8 mouse cellular contexts compared by ENCODE assay signal in the genomic region with DNA sequence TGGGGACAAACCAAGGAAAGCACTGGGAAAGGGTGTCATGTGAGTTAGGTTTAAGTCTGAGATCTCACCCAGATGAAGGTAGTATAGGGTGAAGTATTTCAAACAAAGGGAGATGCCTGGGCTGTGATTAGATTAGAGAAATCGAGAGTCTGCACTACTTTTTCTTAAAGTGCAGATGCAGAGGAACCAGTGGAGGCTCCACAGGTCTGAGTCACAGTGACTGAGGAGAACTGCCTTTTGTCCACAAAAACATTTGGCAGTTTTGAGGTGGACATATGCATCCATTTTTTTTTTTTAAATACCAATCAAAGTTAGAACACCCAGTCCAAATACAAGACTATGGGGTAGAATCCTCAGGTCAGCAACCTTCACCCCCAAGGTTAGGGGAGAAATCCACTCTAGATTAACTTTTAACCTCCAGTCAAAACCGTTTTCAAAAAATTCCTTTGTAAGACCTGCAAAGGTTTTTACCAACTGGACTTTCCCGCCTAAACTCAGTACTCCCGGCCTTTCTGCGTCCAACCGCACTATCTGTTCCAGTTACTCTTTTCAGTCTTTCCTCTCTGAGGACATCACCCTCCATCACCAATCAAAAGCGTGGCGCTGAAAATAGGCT. TPM values are rescaled to one million over a fixed set of nuclear protein-coding genes. Genes with fewer than 3 reads are reported as not detected.
DNase-seq lines count a peak whose midpoint lies in the region; ATAC-seq and TF ChIP-seq lines count a peak whose summit lies in the region.

No protein-coding gene starts in this region.

- peak overlapping the region; percentile 100 for H3K9ac ChIP-seq in lung, embryonic 16.5 days (ENCODE audit: low read length)
- H3K9ac ChIP-seq in embryonic facial prominence, embryonic 14.5 days (ENCODE audit: low read depth, low read length), result peak overlapping the region; percentile 100
- peak overlapping the region; percentile 85 for H3K9ac ChIP-seq in kidney, postnatal 0 days (ENCODE audit: low read depth, low read length)
- H3K9ac ChIP-seq in neural tube, embryonic 15.5 days (replicated peaks), result peak overlapping the region; percentile 99

- peak overlapping the region; percentile 95 for H3K4me3 ChIP-seq in lung, embryonic 16.5 days (ENCODE audit: low read length)
- peak overlapping the region; percentile 97 for H3K4me3 ChIP-seq in embryonic facial prominence, embryonic 14.5 days (ENCODE audit: low read depth, low read length)
- H3K4me3 ChIP-seq in kidney, postnatal 0 days (replicated peaks; ENCODE audit: low read depth, low read length), result peak overlapping the region; percentile 57
- H3K4me3 ChIP-seq in neural tube, embryonic 15.5 days (replicated peaks), result peak overlapping the region; percentile 90

- ATAC-seq in lung, embryonic 16.5 days (ENCODE audit: low read depth), result no peak
- no peak for ATAC-seq in embryonic facial prominence, embryonic 14.5 days (ENCODE audit: low read depth)
- ATAC-seq in kidney, postnatal 0 days (replicated peaks; ENCODE audit: low FRiP score, low read depth), result no peak
- ATAC-seq in neural tube, embryonic 15.5 days (ENCODE audit: low FRiP score), result no peak
- no peak for ATAC-seq in erythroid progenitor cell, adult 5-6 weeks (replicated peaks; ENCODE audit: low FRiP score, poor library complexity, severe bottlenecking)
- ATAC-seq in megakaryocyte progenitor cell, adult 5-6 weeks (replicated peaks; ENCODE audit: poor library complexity), result no peak

- no peaks in the 10 kb centered on the region for H3K27me3 ChIP-seq in lung, embryonic 16.5 days (ENCODE audit: control insufficient read depth, insufficient read depth, low read depth, low read length)
- no peaks in the 10 kb centered on the region for H3K27me3 ChIP-seq in embryonic facial prominence, embryonic 14.5 days (replicated peaks; ENCODE audit: control insufficient read depth, insufficient read depth, low read length)
- no peaks in the 10 kb centered on the region for H3K27me3 ChIP-seq in kidney, postnatal 0 days (ENCODE audit: insufficient read depth, low read length)
- H3K27me3 ChIP-seq in neural tube, embryonic 15.5 days (replicated peaks), result no peaks in the 10 kb centered on the region

- no peak for TF ChIP-seq CTCF in kidney, postnatal 0 days (IDR thresholded peaks at IDR 0.05; ENCODE audit: low read depth)

- peak overlapping the region; percentile 69 for H3K4me2 ChIP-seq in lung, embryonic 16.5 days (ENCODE audit: low read depth, low read length)
- H3K4me2 ChIP-seq in embryonic facial prominence, embryonic 14.5 days (ENCODE audit: low read depth, low read length), result peak overlapping the region; percentile 74
- peak overlapping the region; percentile 66 for H3K4me2 ChIP-seq in kidney, postnatal 0 days (ENCODE audit: low read length)
- H3K4me2 ChIP-seq in neural tube, embryonic 15.5 days, result peak overlapping the region; percentile 85

- no peak for DNase-seq in lung, postnatal 4 days
- no peak for DNase-seq in embryonic facial prominence, embryonic 14.5 days (ENCODE audit: low spot score)
- DNase-seq in kidney, postnatal 0 days (ENCODE audit: low spot score), result no peak
- no peak for DNase-seq in thymus, postnatal 0 days (ENCODE audit: low spot score)

- peak overlapping the region; percentile 100 for H3K27ac ChIP-seq in lung, embryonic 16.5 days (ENCODE audit: low read length)
- peak overlapping the region; percentile 100 for H3K27ac ChIP-seq in embryonic facial prominence, embryonic 14.5 days (replicated peaks; ENCODE audit: low read depth, low read length)
- peak overlapping the region; percentile 98 for H3K27ac ChIP-seq in kidney, postnatal 0 days
- H3K27ac ChIP-seq in neural tube, embryonic 15.5 days (replicated peaks), result peak overlapping the region; percentile 99

- peaks cover 4% of the 10 kb centered on the region for H3K36me3 ChIP-seq in lung, embryonic 16.5 days (ENCODE audit: control insufficient read depth, insufficient read depth, low read length)
- H3K36me3 ChIP-seq in embryonic facial prominence, embryonic 14.5 days (ENCODE audit: control insufficient read depth, insufficient read depth, low read length), result no peaks in the 10 kb centered on the region
- H3K36me3 ChIP-seq in kidney, postnatal 0 days (ENCODE audit: insufficient read depth, low read length), result 0 out of 2 replicates have a peak, but pooled peaks cover 9% of the 10 kb centered on the region
- H3K36me3 ChIP-seq in neural tube, embryonic 15.5 days, result no peaks in the 10 kb centered on the region

- peaks cover 27% of the 10 kb centered on the region for H3K4me1 ChIP-seq in lung, embryonic 16.5 days (replicated peaks; ENCODE audit: control insufficient read depth, insufficient read depth, low read length)
- H3K4me1 ChIP-seq in embryonic facial prominence, embryonic 14.5 days (ENCODE audit: control insufficient read depth, insufficient read depth, low read length), result peaks cover 20% of the 10 kb centered on the region
- peaks cover 12% of the 10 kb centered on the region for H3K4me1 ChIP-seq in kidney, postnatal 0 days (replicated peaks; ENCODE audit: insufficient read depth, low read length)
- H3K4me1 ChIP-seq in neural tube, embryonic 15.5 days, result peaks cover 32% of the 10 kb centered on the region

- 2% methylated on average over 8 of the region's 8 CpGs for WGBS in lung, embryonic 16.5 days
- 8% methylated on average over 8 of the region's 8 CpGs for WGBS in embryonic facial prominence, embryonic 14.5 days
- WGBS in kidney, postnatal 0 days, result 6% methylated on average over 8 of the region's 8 CpGs
- 13% methylated on average over 8 of the region's 8 CpGs for WGBS in neural tube, embryonic 15.5 days

- H3K9me3 ChIP-seq in lung, embryonic 16.5 days (ENCODE audit: control insufficient read depth, low read length), result no peaks in the 10 kb centered on the region
- H3K9me3 ChIP-seq in embryonic facial prominence, embryonic 14.5 days (ENCODE audit: control insufficient read depth, low read length), result no peaks in the 10 kb centered on the region
- H3K9me3 ChIP-seq in kidney, postnatal 0 days (replicated peaks; ENCODE audit: low read length), result no peaks in the 10 kb centered on the region
- no peaks in the 10 kb centered on the region for H3K9me3 ChIP-seq in neural tube, embryonic 15.5 days (replicated peaks)

RNA-seq across cellular contexts. Expression of a gene that starts 1.7 kb away (rescaled TPM):
- polyA plus RNA-seq in lung, embryonic 16.5 days (2015; fragmentation: Nextera tagmentation; extraction: Ambion mirVana), result 18.1 and 19.7 TPM in 2 replicates
- polyA plus RNA-seq in embryonic facial prominence, embryonic 14.5 days (2014; fragmentation: Nextera tagmentation; extraction: Ambion mirVana), result 16.2 and 16.7 TPM in 2 replicates
- 8.0 and 8.1 TPM in 2 replicates for polyA plus RNA-seq in kidney, postnatal 0 days (2015; fragmentation: Nextera tagmentation; extraction: Ambion mirVana)
- 9.1 and 9.5 TPM in 2 replicates for polyA plus RNA-seq in neural tube, embryonic 15.5 days (2015; fragmentation: Nextera tagmentation; extraction: Ambion mirVana)
- polyA plus RNA-seq in thymus, postnatal 0 days (2015; fragmentation: Nextera tagmentation; extraction: Ambion mirVana), result 13.3 and 15.2 TPM in 2 replicates
- 133 and 142 TPM in 2 replicates for total RNA-seq in erythroid progenitor cell, adult 5-6 weeks (2015; ENCODE audit: low replicate concordance)
- total RNA-seq in erythroid progenitor cell, adult 5-6 weeks (2017; ENCODE audit: low replicate concordance), result 69.3 and 110 TPM in 2 replicates
- total RNA-seq in megakaryocyte progenitor cell, adult 5-6 weeks (2015), result 103 and 105 TPM in 2 replicates
- total RNA-seq in megakaryocyte progenitor cell, adult 5-6 weeks (2017), result 34.4 and 38.0 TPM in 2 replicates

RNA-seq across cellular contexts. Expression of a gene that starts 1.8 kb away (rescaled TPM):
- polyA plus RNA-seq in lung, embryonic 16.5 days (2015; fragmentation: Nextera tagmentation; extraction: Ambion mirVana), result 67.8 and 68.4 TPM in 2 replicates
- polyA plus RNA-seq in embryonic facial prominence, embryonic 14.5 days (2014; fragmentation: Nextera tagmentation; extraction: Ambion mirVana), result 38.1 and 45.7 TPM in 2 replicates
- polyA plus RNA-seq in kidney, postnatal 0 days (2015; fragmentation: Nextera tagmentation; extraction: Ambion mirVana), result 77.5 and 82.6 TPM in 2 replicates
- polyA plus RNA-seq in neural tube, embryonic 15.5 days (2015; fragmentation: Nextera tagmentation; extraction: Ambion mirVana), result 29.4 and 39.3 TPM in 2 replicates
- polyA plus RNA-seq in thymus, postnatal 0 days (2015; fragmentation: Nextera tagmentation; extraction: Ambion mirVana), result 71.0 and 73.3 TPM in 2 replicates
- total RNA-seq in erythroid progenitor cell, adult 5-6 weeks (2015; ENCODE audit: low replicate concordance), result 42.9 and 62.9 TPM in 2 replicates
- total RNA-seq in erythroid progenitor cell, adult 5-6 weeks (2017; ENCODE audit: low replicate concordance), result 81.9 and 87.0 TPM in 2 replicates
- total RNA-seq in megakaryocyte progenitor cell, adult 5-6 weeks (2015), result 39.8 and 42.4 TPM in 2 replicates
- total RNA-seq in megakaryocyte progenitor cell, adult 5-6 weeks (2017), result 57.9 and 60.9 TPM in 2 replicates

RNA-seq across cellular contexts. Expression of a gene that starts 24.7 kb away (rescaled TPM):
- 9.9 and 10.5 TPM in 2 replicates for polyA plus RNA-seq in lung, embryonic 16.5 days (2015; fragmentation: Nextera tagmentation; extraction: Ambion mirVana)
- polyA plus RNA-seq in embryonic facial prominence, embryonic 14.5 days (2014; fragmentation: Nextera tagmentation; extraction: Ambion mirVana), result 73.2 and 104 TPM in 2 replicates
- 0.80 and 0.93 TPM in 2 replicates for polyA plus RNA-seq in kidney, postnatal 0 days (2015; fragmentation: Nextera tagmentation; extraction: Ambion mirVana)
- polyA plus RNA-seq in neural tube, embryonic 15.5 days (2015; fragmentation: Nextera tagmentation; extraction: Ambion mirVana), result 3.7 and 5.1 TPM in 2 replicates
- 0.86 and 1.6 TPM in 2 replicates for polyA plus RNA-seq in thymus, postnatal 0 days (2015; fragmentation: Nextera tagmentation; extraction: Ambion mirVana)
- total RNA-seq in erythroid progenitor cell, adult 5-6 weeks (2015; ENCODE audit: low replicate concordance), result not detected in 2 replicates
- not detected in 2 replicates for total RNA-seq in erythroid progenitor cell, adult 5-6 weeks (2017; ENCODE audit: low replicate concordance)
- not detected in 2 replicates for total RNA-seq in megakaryocyte progenitor cell, adult 5-6 weeks (2015)
- not detected in 2 replicates for total RNA-seq in megakaryocyte progenitor cell, adult 5-6 weeks (2017)

RNA-seq across cellular contexts. Expression of a gene that starts 43.3 kb away (rescaled TPM):
- polyA plus RNA-seq in lung, embryonic 16.5 days (2015; fragmentation: Nextera tagmentation; extraction: Ambion mirVana), result 2.6 and 3.2 TPM in 2 replicates
- 2.6 and 2.9 TPM in 2 replicates for polyA plus RNA-seq in embryonic facial prominence, embryonic 14.5 days (2014; fragmentation: Nextera tagmentation; extraction: Ambion mirVana)
- polyA plus RNA-seq in kidney, postnatal 0 days (2015; fragmentation: Nextera tagmentation; extraction: Ambion mirVana), result 0.62 and 1.2 TPM in 2 replicates
- polyA plus RNA-seq in neural tube, embryonic 15.5 days (2015; fragmentation: Nextera tagmentation; extraction: Ambion mirVana), result 0.69 and 1.1 TPM in 2 replicates
- 0.17 TPM in 1 of 2 replicates, not detected in the other for polyA plus RNA-seq in thymus, postnatal 0 days (2015; fragmentation: Nextera tagmentation; extraction: Ambion mirVana)
- total RNA-seq in erythroid progenitor cell, adult 5-6 weeks (2015; ENCODE audit: low replicate concordance), result 464 and 482 TPM in 2 replicates
- total RNA-seq in erythroid progenitor cell, adult 5-6 weeks (2017; ENCODE audit: low replicate concordance), result 322 and 537 TPM in 2 replicates
- total RNA-seq in megakaryocyte progenitor cell, adult 5-6 weeks (2015), result 5.9 and 18.8 TPM in 2 replicates
- total RNA-seq in megakaryocyte progenitor cell, adult 5-6 weeks (2017), result 4.2 and 6.8 TPM in 2 replicates

RNA-seq across cellular contexts. Expression of a gene that starts 46.7 kb away (rescaled TPM):
- 2.7 and 3.6 TPM in 2 replicates for polyA plus RNA-seq in lung, embryonic 16.5 days (2015; fragmentation: Nextera tagmentation; extraction: Ambion mirVana)
- polyA plus RNA-seq in embryonic facial prominence, embryonic 14.5 days (2014; fragmentation: Nextera tagmentation; extraction: Ambion mirVana), result 0.08 and 0.13 TPM in 2 replicates
- polyA plus RNA-seq in kidney, postnatal 0 days (2015; fragmentation: Nextera tagmentation; extraction: Ambion mirVana), result 3.6 and 3.9 TPM in 2 replicates
- polyA plus RNA-seq in neural tube, embryonic 15.5 days (2015; fragmentation: Nextera tagmentation; extraction: Ambion mirVana), result 0.18 and 4.4 TPM in 2 replicates
- polyA plus RNA-seq in thymus, postnatal 0 days (2015; fragmentation: Nextera tagmentation; extraction: Ambion mirVana), result 17.2 and 21.6 TPM in 2 replicates
- 13.4 and 20.5 TPM in 2 replicates for total RNA-seq in erythroid progenitor cell, adult 5-6 weeks (2015; ENCODE audit: low replicate concordance)
- 13.2 and 24.1 TPM in 2 replicates for total RNA-seq in erythroid progenitor cell, adult 5-6 weeks (2017; ENCODE audit: low replicate concordance)
- total RNA-seq in megakaryocyte progenitor cell, adult 5-6 weeks (2015), result 0.42 and 0.66 TPM in 2 replicates
- 0.79 and 3.6 TPM in 2 replicates for total RNA-seq in megakaryocyte progenitor cell, adult 5-6 weeks (2017)
